In genomic region chr5:140645454-140645853, GRCm38 (mm10) we compare ENCODE assay signal across 11 mouse cellular contexts. TPM values are rescaled to one million over a fixed set of nuclear protein-coding genes. Genes with fewer than 3 reads are reported as not detected.
A peak's percentile ranks its signal among the peaks of the same experiment; 100 is the strongest.
DNase-seq lines count a peak whose midpoint lies in the region; ATAC-seq and TF ChIP-seq lines count a peak whose summit lies in the region.
"Had no signal": no experiment of that assay in that cellular context is flagged by ENCODE, and none has a peak within 500 bp of the region (broad histone marks: within the 10 kb centered on the region; RNA-seq: fewer than 3 reads in every experiment).

No protein-coding gene starts in this region.

- no peaks in the 10 kb centered on the region for H3K9me3 ChIP-seq in heart, embryonic 10.5 days
- H3K9me3 ChIP-seq in midbrain, embryonic 11.5 days (ENCODE audit: control insufficient read depth, low read length): no peaks in the 10 kb centered on the region
- H3K9me3 ChIP-seq in midbrain, embryonic 10.5 days (replicated peaks): no peaks in the 10 kb centered on the region

- peaks cover 84% of the 10 kb centered on the region for H3K4me1 ChIP-seq in heart, embryonic 10.5 days
- H3K4me1 ChIP-seq in midbrain, embryonic 11.5 days (ENCODE audit: control insufficient read depth, insufficient read depth, low read length): peaks cover 29% of the 10 kb centered on the region
- H3K4me1 ChIP-seq in midbrain, embryonic 10.5 days: peaks cover 79% of the 10 kb centered on the region
- peaks cover 71% of the 10 kb centered on the region for H3K4me1 ChIP-seq in olfactory bulb, adult 2 months (ENCODE audit: control insufficient read depth, insufficient read depth, low read length)

- no peaks in the 10 kb centered on the region for H3K27me3 ChIP-seq in heart, embryonic 10.5 days (ENCODE audit: insufficient read depth, poor library complexity, severe bottlenecking)
- H3K27me3 ChIP-seq in midbrain, embryonic 11.5 days (ENCODE audit: control insufficient read depth, insufficient read depth, low read length): no peaks in the 10 kb centered on the region
- H3K27me3 ChIP-seq in midbrain, embryonic 10.5 days (ENCODE audit: low read depth, poor library complexity, severe bottlenecking): peaks cover 8% of the 10 kb centered on the region; the same call in 1 of the 2 replicates

- H3K27ac ChIP-seq in heart, embryonic 10.5 days: peak overlapping the region; percentile 63; the same call in 1 of the 2 replicates
- no peak overlapping the region for H3K27ac ChIP-seq in midbrain, embryonic 11.5 days (ENCODE audit: low read depth, low read length)
- no peak overlapping the region for H3K27ac ChIP-seq in midbrain, embryonic 10.5 days (replicated peaks)
- peak overlapping the region; percentile 43; the same call in 1 of the 2 replicates for H3K27ac ChIP-seq in olfactory bulb, adult 2 months (ENCODE audit: insufficient read depth, low read depth, low read length)
- H3K27ac ChIP-seq: macrophage had no signal

- no peak overlapping the region for H3K9ac ChIP-seq in midbrain, embryonic 11.5 days (ENCODE audit: low read length)

- TF ChIP-seq POLR2A in olfactory bulb, adult 2 months (IDR thresholded peaks at IDR 0.05; ENCODE audit: insufficient read depth, low read depth, low read length): no peak

- WGBS in heart, embryonic 10.5 days: 77% methylated on average over 4 of the region's 4 CpGs
- WGBS in midbrain, embryonic 11.5 days: 95% methylated on average over 4 of the region's 4 CpGs
- WGBS in midbrain, embryonic 10.5 days: 93% methylated on average over 4 of the region's 4 CpGs
- WGBS in olfactory bulb, adult 2 months: 41% methylated on average over 4 of the region's 4 CpGs

- H3K36me3 ChIP-seq in heart, embryonic 10.5 days: peaks cover 22% of the 10 kb centered on the region
- peaks cover 3% of the 10 kb centered on the region for H3K36me3 ChIP-seq in midbrain, embryonic 11.5 days (ENCODE audit: control insufficient read depth, insufficient read depth, low read length)
- H3K36me3 ChIP-seq in midbrain, embryonic 10.5 days: peaks cover 62% of the 10 kb centered on the region

- DNase-seq in heart, embryonic 10.5 days (ENCODE audit: low spot score): no peak
- no peak for DNase-seq in heart, adult 11 months
- DNase-seq in midbrain, embryonic 11.5 days (ENCODE audit: low spot score, missing footprints): no peak
- DNase-seq in midbrain, embryonic 10.5 days (ENCODE audit: low spot score): no peak
- peak; percentile 50 for DNase-seq in liver
- no peak for DNase-seq in kidney, postnatal 10 days
- DNase-seq in right cerebral cortex, postnatal 36 days (ENCODE audit: low spot score in 2 of 2): no peak
- DNase-seq: embryo, embryonic 11 days; gastrocnemius, postnatal 25 days had no signal

- TF ChIP-seq CTCF in olfactory bulb, adult 2 months (IDR thresholded peaks at IDR 0.05; ENCODE audit: insufficient read depth, low read depth, low read length): no peak

- no peak overlapping the region for H3K4me3 ChIP-seq in heart, embryonic 10.5 days
- H3K4me3 ChIP-seq in midbrain, embryonic 11.5 days (ENCODE audit: low read depth, low read length): no peak overlapping the region
- no peak overlapping the region for H3K4me3 ChIP-seq in midbrain, embryonic 10.5 days
- peak overlapping the region; percentile 18 for H3K4me3 ChIP-seq in olfactory bulb, adult 2 months (ENCODE audit: insufficient read depth, low read depth, low read length)

- no peak for ATAC-seq in midbrain, embryonic 11.5 days (ENCODE audit: low FRiP score)

- H3K4me2 ChIP-seq in midbrain, embryonic 11.5 days: peak overlapping the region; percentile 1; the same call in 1 of the 2 replicates

RNA-seq across cellular contexts. Expression of gene Ttyh3, which starts 3.4 kb away (rescaled TPM):
- 23.5 and 32.9 TPM in 2 replicates for polyA plus RNA-seq in heart, embryonic 10.5 days (2016; fragmentation: Nextera tagmentation; extraction: Ambion mirVana)
- polyA plus RNA-seq in midbrain, embryonic 11.5 days (2014; fragmentation: Nextera tagmentation; extraction: Ambion mirVana): 42.9 and 46.4 TPM in 2 replicates
- polyA plus RNA-seq in midbrain, embryonic 10.5 days (2016; fragmentation: Nextera tagmentation; extraction: Ambion mirVana): 28.6 and 36.2 TPM in 2 replicates
- not detected in 2 replicates for polyA plus RNA-seq in olfactory bulb, adult 2 months (2012; ENCODE audit: insufficient read depth, insufficient read length, low replicate concordance, missing spikeins)

RNA-seq across cellular contexts. Expression of gene Lfng, which starts 38.3 kb away (rescaled TPM):
- polyA plus RNA-seq in heart, embryonic 10.5 days (2016; fragmentation: Nextera tagmentation; extraction: Ambion mirVana): 3.8 and 4.7 TPM in 2 replicates
- polyA plus RNA-seq in midbrain, embryonic 11.5 days (2014; fragmentation: Nextera tagmentation; extraction: Ambion mirVana): 38.3 and 40.5 TPM in 2 replicates
- polyA plus RNA-seq in midbrain, embryonic 10.5 days (2016; fragmentation: Nextera tagmentation; extraction: Ambion mirVana): 43.7 and 50.8 TPM in 2 replicates
- polyA plus RNA-seq in olfactory bulb, adult 2 months (2012; ENCODE audit: insufficient read depth, insufficient read length, low replicate concordance, missing spikeins): not detected in 2 replicates

RNA-seq across cellular contexts. Expression of gene Iqce, which starts 56.7 kb away (rescaled TPM):
- 11.4 and 17.9 TPM in 2 replicates for polyA plus RNA-seq in heart, embryonic 10.5 days (2016; fragmentation: Nextera tagmentation; extraction: Ambion mirVana)
- polyA plus RNA-seq in midbrain, embryonic 11.5 days (2014; fragmentation: Nextera tagmentation; extraction: Ambion mirVana): 13.9 and 15.6 TPM in 2 replicates
- 23.6 and 27.6 TPM in 2 replicates for polyA plus RNA-seq in midbrain, embryonic 10.5 days (2016; fragmentation: Nextera tagmentation; extraction: Ambion mirVana)
- not detected in 2 replicates for polyA plus RNA-seq in olfactory bulb, adult 2 months (2012; ENCODE audit: insufficient read depth, insufficient read length, low replicate concordance, missing spikeins)

RNA-seq across cellular contexts. Expression of gene Brat1, which starts 59.4 kb away (rescaled TPM):
- 18.6 and 19.1 TPM in 2 replicates for polyA plus RNA-seq in heart, embryonic 10.5 days (2016; fragmentation: Nextera tagmentation; extraction: Ambion mirVana)
- 8.3 and 11.4 TPM in 2 replicates for polyA plus RNA-seq in midbrain, embryonic 11.5 days (2014; fragmentation: Nextera tagmentation; extraction: Ambion mirVana)
- 22.3 and 24.8 TPM in 2 replicates for polyA plus RNA-seq in midbrain, embryonic 10.5 days (2016; fragmentation: Nextera tagmentation; extraction: Ambion mirVana)
- polyA plus RNA-seq in olfactory bulb, adult 2 months (2012; ENCODE audit: insufficient read depth, insufficient read length, low replicate concordance, missing spikeins): not detected in 2 replicates

Comparison
In these comparisons a context has a peak if more than half of its experiments do, and no peak if none do; other contexts are left out.
1. H3K27ac ChIP-seq: peak in heart, embryonic 10.5 days (single experiment) and olfactory bulb, adult 2 months (single experiment); none in midbrain, embryonic 11.5 days (single experiment) and midbrain, embryonic 10.5 days (single experiment).